Mouse (Mus musculus): ENCODE data around the gene Nckap5l.
A peak's percentile ranks its signal among the peaks of the same experiment; 100 is the strongest.
"Not testable (repeated sequence)": the region's sequence is repeated elsewhere in the genome, so short reads cannot be mapped to it uniquely, and the experiment has no call there.

Nckap5l gene

GRCm38 (mm10) chr15:99469736-99470135, 12.2 kb upstream of the Nckap5l start:
- DNase-seq (ENCODE audit: low spot score), result no peak

GRCm38 (mm10) chr15:99469067-99469466, 11.5 kb upstream of the Nckap5l start:
- DNase-seq (ENCODE audit: low spot score), result peak; percentile 77

- no peak for DNase-seq (ENCODE audit: low spot score)
Observed at GRCm38 (mm10) chr15:99463194-99463593, 5.6 kb upstream of the Nckap5l start.

- DNase-seq (ENCODE audit: low spot score), result peak; percentile 40
Observed at GRCm38 (mm10) chr15:99456963-99457605, 464 bp downstream of the Nckap5l start.

GRCm38 (mm10) chr15:99456338-99456962, 1.1 kb downstream of the Nckap5l start:
- peak; percentile 21 for DNase-seq (ENCODE audit: low spot score)

GRCm38 (mm10) chr15:99455415-99455814, 2.1 kb downstream of the Nckap5l start:
- DNase-seq (ENCODE audit: low spot score), result no peak

- no peak for DNase-seq (ENCODE audit: low spot score)
Observed at GRCm38 (mm10) chr15:99454585-99455279, 2.8 kb downstream of the Nckap5l start.

- DNase-seq (ENCODE audit: low spot score), result no peak
Observed at GRCm38 (mm10) chr15:99453153-99453900, 4.2 kb downstream of the Nckap5l start.

GRCm38 (mm10) chr15:99449751-99450280, 7.7 kb downstream of the Nckap5l start:
- DNase-seq (ENCODE audit: low spot score), result no peak

- DNase-seq (ENCODE audit: low spot score), result no peak
Observed at GRCm38 (mm10) chr15:99449131-99449750, 8.3 kb downstream of the Nckap5l start.

GRCm38 (mm10) chr15:99446136-99446535, 11.4 kb downstream of the Nckap5l start:
- DNase-seq (ENCODE audit: low spot score), result not testable (repeated sequence)

- peak; percentile 24 for DNase-seq (ENCODE audit: low spot score)
Observed at GRCm38 (mm10) chr15:99445567-99445966, 12.0 kb downstream of the Nckap5l start.

GRCm38 (mm10) chr15:99442358-99442757, 15.2 kb downstream of the Nckap5l start:
- DNase-seq (ENCODE audit: low spot score), result no peak

GRCm38 (mm10) chr15:99440816-99441457, 16.6 kb downstream of the Nckap5l start:
- no peak for DNase-seq (ENCODE audit: low spot score)

GRCm38 (mm10) chr15:99440112-99440815, 17.3 kb downstream of the Nckap5l start:
- peak; percentile 38 for DNase-seq (ENCODE audit: low spot score)

GRCm38 (mm10) chr15:99438966-99439698, 18.4 kb downstream of the Nckap5l start:
- DNase-seq (ENCODE audit: low spot score), result no peak

- no peak for DNase-seq (ENCODE audit: low spot score)
Observed at GRCm38 (mm10) chr15:99433913-99434312, 23.6 kb downstream of the Nckap5l start.

GRCm38 (mm10) chr15:99433081-99433718, 24.3 kb downstream of the Nckap5l start:
- no peak for DNase-seq (ENCODE audit: low spot score)

GRCm38 (mm10) chr15:99431967-99432366, 25.6 kb downstream of the Nckap5l start:
- DNase-seq (ENCODE audit: low spot score), result peak; percentile 33
